Mouse (Mus musculus) bone marrow, adult 2 months (tissue): ENCODE measurements around the gene Tma7. TPM values are rescaled to one million over a fixed set of nuclear protein-coding genes. Genes with fewer than 3 reads are reported as not detected.
A peak's percentile ranks its signal among the peaks of the same experiment; 100 is the strongest.

Source experiments
- H3K27ac ChIP-seq: fragments of 200-500 bp; 2 replicates; pipeline ENCODE4 v1.5.1; 2012; ENCODE audit warnings: low read depth, mild to moderate bottlenecking, control low read depth, inconsistent platforms, low read length; ENCODE audit not compliant: control insufficient read depth, poor library complexity, insufficient read depth
- H3K4me1 ChIP-seq: fragments of 200-500 bp; 2 replicates; pipeline ENCODE4 v1.6.1; 2011; ENCODE audit warnings: low read length; ENCODE audit not compliant: control insufficient read depth, insufficient read depth
- H3K4me3 ChIP-seq: fragments of 200-500 bp; replicated peaks from 2 replicates; pipeline ENCODE3; 2011; ENCODE audit warnings: mild to moderate bottlenecking, low read depth, low read length, control low read depth; ENCODE audit not compliant: control insufficient read depth
- CTCF ChIP-seq: fragments of 200-500 bp; IDR thresholded peaks from 2 replicates; pipeline ENCODE4 v1.5.1; 2011; ENCODE audit warnings: low read length, control low read depth; ENCODE audit not compliant: control insufficient read depth, insufficient read depth
- POLR2A ChIP-seq: fragments of 200-500 bp; IDR thresholded peaks from 2 replicates; pipeline ENCODE4 v1.6.1; 2011; ENCODE audit warnings: low read depth, mild to moderate bottlenecking, control low read depth, low read length, borderline replicate concordance; ENCODE audit not compliant: control insufficient read depth
- WGBS: fragments of 180-500 bp; shearing (Covaris S2); methylation state at CpG from one replicate; pipeline ENCODE4 v1.1.7; 2018; 5-methylcytosine and 5-hydroxymethylcytosine counted together
- polyA plus RNA-seq: library from polyadenylated mRNA; stranded (reverse); fragments of >200 nt; gene quantifications from 2 replicates; pipeline ENCODE4 v1.2.4, GENCODE M21; 2011; ENCODE audit warnings: low replicate concordance; ENCODE audit not compliant: missing spikeins, insufficient read depth, insufficient read length

Tma7 gene
- polyA plus RNA-seq, 1 experiment: 254 TPM

- Histone ChIP-seq H3K27ac (peak overlapping the region; percentile 78), H3K4me3 (peak overlapping the region; percentile 61), H3K4me1 (peaks cover 11% of the 10 kb centered on the region)
- TF ChIP-seq POLR2A (no peak), CTCF (no peak)
- WGBS: 32% methylated on average over 5 of the region's 5 CpGs
Observed at GRCm38 (mm10) chr9:109057543-109057942, 24.8 kb downstream of the Tma7 start.

DNA sequence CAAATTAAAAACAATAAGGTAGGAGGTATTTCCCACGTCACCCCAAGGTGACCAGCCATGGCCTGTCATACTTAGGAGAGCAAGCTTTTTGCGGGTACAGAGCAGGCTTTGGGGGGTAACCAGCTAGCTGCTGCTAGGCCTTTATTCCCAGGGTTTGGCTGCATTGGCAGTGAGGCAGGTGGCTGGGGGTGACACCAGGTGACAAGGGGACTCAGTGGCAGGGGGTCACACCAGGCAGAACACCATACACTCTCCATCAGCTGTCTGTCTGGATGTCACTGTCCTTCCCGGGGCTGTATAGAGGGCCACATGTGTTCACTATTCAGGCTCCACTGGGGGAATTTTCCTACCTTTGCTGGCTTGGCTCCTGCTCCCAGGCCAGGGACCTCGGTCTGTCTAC is 25.5 kb downstream of the Tma7 start:
- 70% methylated on average over 4 of the region's 4 CpGs for WGBS
- Histone ChIP-seq H3K4me1 (peaks cover 11% of the 10 kb centered on the region), H3K27ac (peak overlapping the region; percentile 71), H3K4me3 (peak overlapping the region; percentile 60)
- TF ChIP-seq POLR2A (no peak), CTCF (no peak)

DNA sequence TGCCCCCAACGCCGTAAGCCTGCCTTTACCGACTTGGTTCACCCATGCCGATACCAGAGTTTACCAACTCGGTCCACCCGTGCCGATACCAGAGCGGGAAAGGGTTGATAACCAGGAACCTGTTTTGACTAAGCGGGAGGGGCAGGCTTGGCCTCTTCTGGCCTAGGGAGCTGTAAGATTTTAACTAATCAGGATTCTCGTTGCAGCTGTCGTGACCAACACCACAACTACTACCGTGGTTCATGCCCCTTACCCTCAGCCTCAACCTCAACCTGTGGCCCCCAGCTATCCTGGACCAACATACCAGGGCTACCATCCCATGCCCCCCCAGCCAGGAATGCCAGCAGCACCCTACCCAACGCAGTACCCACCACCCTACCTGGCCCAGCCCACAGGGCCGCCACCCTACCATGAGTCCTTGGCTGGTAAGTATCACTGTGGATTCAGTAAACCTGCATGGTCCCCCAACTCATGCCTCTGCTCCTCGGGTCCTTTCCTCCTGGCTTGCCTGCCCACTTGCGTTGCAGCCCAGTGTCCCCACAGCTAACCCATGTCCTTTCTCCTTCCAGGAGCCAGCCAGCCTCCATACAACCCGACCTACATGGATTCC is 26.2 kb downstream of the Tma7 start:
- Histone ChIP-seq H3K4me3 (no peak overlapping the region), H3K27ac (peak overlapping the region; percentile 12), H3K4me1 (peaks cover 11% of the 10 kb centered on the region)
- 83% methylated on average over 17 of the region's 17 CpGs for WGBS
- no peak for TF ChIP-seq CTCF

DNA sequence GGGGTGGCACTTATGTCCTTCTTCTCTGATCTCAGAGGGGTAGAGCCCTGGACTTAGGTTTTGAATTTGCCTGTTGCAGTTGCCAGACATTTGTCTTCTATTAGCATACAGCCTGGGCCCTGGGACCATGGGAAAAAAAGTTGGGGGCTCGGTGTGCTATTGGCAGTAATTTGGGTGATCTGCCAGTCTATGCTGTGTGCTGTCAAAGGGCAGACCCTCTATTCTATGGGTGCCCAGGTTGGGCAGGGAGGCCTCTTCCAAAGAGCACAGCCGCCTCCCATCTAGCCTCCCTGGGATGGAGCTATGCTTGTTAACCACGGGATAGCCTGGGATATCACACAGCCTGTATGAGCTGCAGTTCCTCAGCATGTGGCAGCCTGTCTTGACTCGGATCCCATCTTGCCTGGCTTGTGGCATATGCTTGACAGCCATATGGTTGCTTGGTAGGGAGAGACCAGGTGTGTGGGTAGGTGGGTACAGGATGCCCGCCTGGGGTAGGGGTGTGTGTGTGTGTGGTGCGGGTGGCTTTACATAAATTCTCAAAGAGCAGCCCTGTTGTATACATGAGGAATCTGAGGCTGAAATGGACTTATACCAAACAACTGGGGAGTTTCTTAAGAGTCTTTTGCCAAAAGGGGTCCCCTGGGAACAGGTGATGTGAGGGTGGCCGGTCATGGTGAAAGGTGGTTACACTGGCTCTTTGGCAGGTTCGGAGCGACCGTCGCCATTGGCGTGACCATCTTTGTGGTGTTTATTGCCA is 26.9 kb downstream of the Tma7 start:
- 81% methylated on average over 12 of the region's 12 CpGs for WGBS
- no peak for TF ChIP-seq POLR2A
- no peak for TF ChIP-seq CTCF
- Histone ChIP-seq H3K4me1 (peaks cover 11% of the 10 kb centered on the region), H3K27ac (peak overlapping the region; percentile 54), H3K4me3 (peak overlapping the region; percentile 56)

GRCm38 (mm10) chr9:109054712-109055111 is 27.7 kb downstream of the Tma7 start:
- H3K4me3 ChIP-seq: peak overlapping the region; percentile 56
- H3K4me1 ChIP-seq: peaks cover 12% of the 10 kb centered on the region
- H3K27ac ChIP-seq: peak overlapping the region; percentile 54
- TF ChIP-seq POLR2A: no peak
- no peak for TF ChIP-seq CTCF
- WGBS: 2% methylated on average over 7 of the region's 7 CpGs

DNA sequence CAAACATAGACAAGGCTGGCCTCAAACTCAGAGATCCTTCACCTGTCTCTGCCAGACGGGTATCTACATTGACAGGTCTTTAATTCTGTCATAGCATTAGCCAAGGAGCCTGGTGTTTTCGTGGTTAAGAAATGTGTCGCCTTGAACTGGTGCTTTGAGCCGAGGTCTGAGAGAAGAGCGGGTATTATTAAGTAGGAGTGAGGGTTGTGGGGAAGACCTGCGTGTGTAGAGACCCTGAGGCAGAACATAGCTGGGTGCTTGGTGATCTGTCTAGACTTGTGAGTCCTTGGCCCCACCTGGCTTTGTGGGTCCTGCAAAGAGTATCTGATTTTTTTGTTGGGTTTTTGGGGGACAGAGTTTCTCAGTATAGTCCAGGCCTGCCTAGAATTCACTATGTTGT is 28.5 kb downstream of the Tma7 start:
- WGBS: 45% methylated on average over 6 of the region's 6 CpGs
- H3K4me3 ChIP-seq: no peak overlapping the region
- peaks cover 12% of the 10 kb centered on the region for H3K4me1 ChIP-seq
- H3K27ac ChIP-seq: no peak overlapping the region
- TF ChIP-seq POLR2A (no peak), CTCF (no peak)

GRCm38 (mm10) chr9:109053366-109053765 is 29.0 kb downstream of the Tma7 start:
- TF ChIP-seq POLR2A (no peak), CTCF (no peak)
- Histone ChIP-seq H3K4me3 (peak overlapping the region; percentile 30), H3K27ac (peak overlapping the region; percentile 2; the same call in 1 of the 2 replicates), H3K4me1 (peaks cover 10% of the 10 kb centered on the region)
- WGBS: 77% methylated on average over 3 of the region's 3 CpGs

DNA sequence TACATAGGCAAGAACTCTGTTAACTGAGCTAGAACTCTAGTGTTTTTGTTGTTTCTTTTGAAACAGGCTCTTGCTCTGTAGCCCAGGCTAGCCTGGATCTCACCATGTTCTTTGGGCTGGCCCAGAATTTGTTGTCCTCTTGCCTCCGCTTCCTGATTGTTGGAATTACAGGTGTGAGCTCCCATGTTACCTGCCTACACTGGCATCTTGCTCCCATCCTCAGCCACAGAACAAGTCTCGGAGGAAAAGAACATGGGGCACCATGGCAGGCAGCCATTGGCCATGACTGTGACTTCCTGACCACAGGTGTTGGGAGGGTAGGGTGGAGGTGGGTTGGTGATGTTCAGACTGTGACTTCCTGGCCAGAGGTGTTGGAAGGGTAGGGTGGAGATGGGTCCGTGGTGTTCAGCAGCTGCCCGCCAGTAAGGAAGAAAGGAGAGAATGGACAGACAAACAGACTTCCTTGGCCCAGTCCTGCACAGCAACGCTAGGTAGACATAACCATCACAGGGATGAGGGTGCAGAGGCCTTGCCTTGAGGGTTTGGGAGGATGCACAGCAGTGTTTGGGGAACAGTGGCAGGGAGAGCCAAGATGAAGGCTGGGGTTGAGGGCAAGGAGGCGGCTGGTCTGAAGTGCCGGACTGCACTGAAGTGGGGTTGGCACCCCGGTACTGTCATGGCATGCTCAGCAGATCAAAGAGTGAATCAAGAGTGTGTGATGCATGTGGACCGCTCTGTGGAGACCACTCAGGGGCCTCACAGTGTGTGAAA is 29.7 kb downstream of the Tma7 start:
- peak overlapping the region; percentile 52 for H3K27ac ChIP-seq
- H3K4me3 ChIP-seq: peak overlapping the region; percentile 64
- peaks cover 8% of the 10 kb centered on the region for H3K4me1 ChIP-seq
- WGBS: 72% methylated on average over 9 of the region's 9 CpGs
- TF ChIP-seq CTCF (no peak), POLR2A (0 out of 2 replicates have a peak, but pooled peaks have one; percentile 24)
